Mouse (Mus musculus) E14TG2a.4 (cell line): ENCODE measurements around the gene Cog1.
A peak's percentile ranks its signal among the peaks of the same experiment; 100 is the strongest.

Experiments used
- H3K27me3 ChIP-seq: 2 replicates; pipeline ENCODE4 v1.6.1; 2014; ENCODE audit warnings: low read length, control low read depth; ENCODE audit not compliant: insufficient read depth
- H3K36me3 ChIP-seq: 2 replicates; pipeline ENCODE4 v1.6.1; 2014; ENCODE audit warnings: low read length, control low read depth; ENCODE audit not compliant: insufficient read depth
- H3K4me1 ChIP-seq: replicated peaks from 2 replicates; pipeline ENCODE4 v1.6.1; 2014; ENCODE audit warnings: low read depth, low read length, control low read depth
- H3K4me3 ChIP-seq: replicated peaks from 2 replicates; pipeline ENCODE4 v1.5.1; 2014; ENCODE audit warnings: mild to moderate bottlenecking, low read length
- H3K9me3 ChIP-seq: 2 replicates; pipeline ENCODE4 v1.6.1; 2014; ENCODE audit warnings: low read length, control low read depth
- CTCF ChIP-seq: conservative IDR thresholded peaks from 2 replicates; pipeline ENCODE4 v1.5.1; 2014; ENCODE audit warnings: low read length
- NANOG ChIP-seq: IDR thresholded peaks from 2 replicates; pipeline ENCODE4 v1.6.1; 2014; ENCODE audit warnings: borderline replicate concordance, low read length, mixed read lengths
- POU5F1 ChIP-seq: IDR thresholded peaks from 2 replicates; pipeline ENCODE4 v1.6.1; 2014; ENCODE audit warnings: low read length, borderline replicate concordance

Cog1 gene

GRCm38 (mm10) chr11:113691318-113691717 is 42.3 kb downstream of the Cog1 start:
- Histone ChIP-seq H3K4me3 (no peak overlapping the region), H3K9me3 (no peaks in the 10 kb centered on the region), H3K27me3 (no peaks in the 10 kb centered on the region), H3K36me3 (peaks cover 92% of the 10 kb centered on the region), H3K4me1 (peaks cover 90% of the 10 kb centered on the region)
- no peak for TF ChIP-seq POU5F1
- TF ChIP-seq NANOG, result no peak
- no peak for TF ChIP-seq CTCF

- Histone ChIP-seq H3K36me3 (peaks cover 93% of the 10 kb centered on the region), H3K4me1 (peaks cover 85% of the 10 kb centered on the region), H3K27me3 (no peaks in the 10 kb centered on the region), H3K9me3 (no peaks in the 10 kb centered on the region), H3K4me3 (no peak overlapping the region)
- no peak for TF ChIP-seq POU5F1
- no peak for TF ChIP-seq CTCF
These were observed 42.9 kb downstream of the Cog1 start for GRCm38 (mm10) chr11:113691851-113692250.

- TF ChIP-seq NANOG, result no peak
- no peak for TF ChIP-seq POU5F1
- peaks cover 92% of the 10 kb centered on the region for H3K36me3 ChIP-seq
These were observed 48.6 kb downstream of the Cog1 start for GRCm38 (mm10) chr11:113697571-113697970.

GRCm38 (mm10) chr11:113698013-113698545 is 49.1 kb downstream of the Cog1 start:
- Histone ChIP-seq H3K27me3 (no peaks in the 10 kb centered on the region), H3K4me1 (peaks cover 76% of the 10 kb centered on the region), H3K4me3 (no peak overlapping the region), H3K9me3 (no peaks in the 10 kb centered on the region), H3K36me3 (peaks cover 92% of the 10 kb centered on the region)
- TF ChIP-seq POU5F1, result no peak
- no peak for TF ChIP-seq CTCF
- no peak for TF ChIP-seq NANOG

More at GRCm38 (mm10) chr11:113697571-113697970, 48.6 kb downstream of the Cog1 start:
- Histone ChIP-seq H3K4me1 (peaks cover 76% of the 10 kb centered on the region), H3K4me3 (no peak overlapping the region), H3K27me3 (no peaks in the 10 kb centered on the region), H3K9me3 (no peaks in the 10 kb centered on the region)

GRCm38 (mm10) chr11:113699643-113700042 is 50.7 kb downstream of the Cog1 start:
- peaks cover 87% of the 10 kb centered on the region for H3K36me3 ChIP-seq
- TF ChIP-seq CTCF, result no peak
- no peak for TF ChIP-seq NANOG
- no peak for TF ChIP-seq POU5F1
- no peaks in the 10 kb centered on the region for H3K27me3 ChIP-seq
- no peaks in the 10 kb centered on the region for H3K9me3 ChIP-seq
- H3K4me1 ChIP-seq, result peaks cover 74% of the 10 kb centered on the region
- no peak overlapping the region for H3K4me3 ChIP-seq

GRCm38 (mm10) chr11:113703758-113704157 is 54.8 kb downstream of the Cog1 start:
- no peaks in the 10 kb centered on the region for H3K27me3 ChIP-seq
- H3K4me1 ChIP-seq, result peaks cover 86% of the 10 kb centered on the region
- H3K4me3 ChIP-seq, result no peak overlapping the region
- TF ChIP-seq CTCF, result peak; percentile 98
- TF ChIP-seq NANOG, result no peak
- H3K36me3 ChIP-seq, result peaks cover 68% of the 10 kb centered on the region
- H3K9me3 ChIP-seq, result no peaks in the 10 kb centered on the region

GRCm38 (mm10) chr11:113705966-113706652 is 57.1 kb downstream of the Cog1 start:
- Histone ChIP-seq H3K4me1 (peaks cover 81% of the 10 kb centered on the region), H3K27me3 (no peaks in the 10 kb centered on the region)

GRCm38 (mm10) chr11:113708629-113709213 is 59.8 kb downstream of the Cog1 start:
- Histone ChIP-seq H3K27me3 (no peaks in the 10 kb centered on the region), H3K36me3 (peaks cover 27% of the 10 kb centered on the region), H3K9me3 (no peaks in the 10 kb centered on the region), H3K4me1 (peaks cover 80% of the 10 kb centered on the region), H3K4me3 (peak overlapping the region; percentile 82)
- TF ChIP-seq CTCF (no peak), NANOG (no peak)

More at GRCm38 (mm10) chr11:113705966-113706652, 57.1 kb downstream of the Cog1 start:
- Histone ChIP-seq H3K36me3 (peaks cover 52% of the 10 kb centered on the region), H3K4me3 (peak overlapping the region; percentile 65), H3K9me3 (no peaks in the 10 kb centered on the region)
- no peak for TF ChIP-seq CTCF

GRCm38 (mm10) chr11:113709272-113709671 is 60.3 kb downstream of the Cog1 start:
- peaks cover 80% of the 10 kb centered on the region for H3K4me1 ChIP-seq
- H3K4me3 ChIP-seq, result peak overlapping the region; percentile 82
- H3K36me3 ChIP-seq, result peaks cover 23% of the 10 kb centered on the region
- TF ChIP-seq NANOG, result no peak
- no peaks in the 10 kb centered on the region for H3K27me3 ChIP-seq
- no peaks in the 10 kb centered on the region for H3K9me3 ChIP-seq
